27 mouse cellular contexts compared by ENCODE assay signal in the genomic region with DNA sequence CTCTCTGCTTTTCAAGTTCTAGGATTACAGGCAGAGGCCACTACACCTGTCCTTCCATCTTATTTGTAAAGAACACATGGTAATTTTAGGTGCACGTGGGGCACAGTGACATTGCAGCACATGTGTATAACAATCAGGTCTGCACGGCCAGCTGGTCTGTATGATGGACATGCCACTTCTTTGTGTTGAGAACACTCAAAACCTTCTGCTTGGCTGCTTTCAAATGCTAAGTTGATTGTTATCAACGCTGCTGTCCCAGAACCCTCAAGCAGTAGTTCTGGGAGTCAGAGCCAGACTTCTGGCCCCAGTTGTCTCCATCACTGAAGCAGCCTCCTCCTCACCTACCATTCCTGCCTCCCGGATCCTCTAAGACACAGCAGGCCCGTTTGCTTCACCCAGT. TPM values are rescaled to one million over a fixed set of nuclear protein-coding genes. Genes with fewer than 3 reads are reported as not detected.
DNase-seq lines count a peak whose midpoint lies in the region; ATAC-seq and TF ChIP-seq lines count a peak whose summit lies in the region.
"Had no signal": no experiment of that assay in that cellular context is flagged by ENCODE, and none has a peak within 500 bp of the region (broad histone marks: within the 10 kb centered on the region; RNA-seq: fewer than 3 reads in every experiment).

No protein-coding gene starts in this region.

- 0 out of 2 replicates have a peak overlapping the region, but pooled peaks have one; percentile 12 for H3K27ac ChIP-seq in forebrain, embryonic 15.5 days (replicated peaks)
- H3K27ac ChIP-seq in forebrain, embryonic 13.5 days = no peak overlapping the region
- H3K27ac ChIP-seq in heart, embryonic 15.5 days = peak overlapping the region; percentile 55; the same call in 1 of the 2 replicates
- no peak overlapping the region; the same call in 1 of the 2 replicates for H3K27ac ChIP-seq in heart, embryonic 11.5 days (ENCODE audit: low read depth, low read length)
- peak overlapping the region; percentile 60; the same call in 1 of the 2 replicates for H3K27ac ChIP-seq in midbrain, embryonic 12.5 days (replicated peaks)
- H3K27ac ChIP-seq in midbrain, embryonic 11.5 days (ENCODE audit: low read depth, low read length) = no peak overlapping the region
- no peak overlapping the region for H3K27ac ChIP-seq in ES-Bruce4 (ENCODE audit: insufficient read depth, low read length)
- H3K27ac ChIP-seq: liver, embryonic 14.5 days; stomach, embryonic 15.5 days had no signal

- no peak overlapping the region for H3K4me2 ChIP-seq in forebrain, embryonic 15.5 days (replicated peaks)
- H3K4me2 ChIP-seq in forebrain, embryonic 13.5 days = no peak overlapping the region
- no peak overlapping the region for H3K4me2 ChIP-seq in heart, embryonic 15.5 days
- H3K4me2 ChIP-seq in heart, embryonic 11.5 days = no peak overlapping the region
- no peak overlapping the region for H3K4me2 ChIP-seq in midbrain, embryonic 12.5 days (replicated peaks)
- H3K4me2 ChIP-seq in midbrain, embryonic 11.5 days = no peak overlapping the region
- H3K4me2 ChIP-seq: neural tube, embryonic 12.5 days; stomach, embryonic 15.5 days had no signal

- DNase-seq in midbrain, embryonic 11.5 days (ENCODE audit: low spot score, missing footprints) = no peak
- DNase-seq in frontal cortex, adult 2 months (ENCODE audit: extremely low spot score in 1 of 2, low spot score in 1 of 2) = no peak
- DNase-seq: adrenal gland, adult 8-10 months; cerebellum, adult 2 months; cerebellum, postnatal 14 days; gastrocnemius, postnatal 25 days; heart, adult 2 months; heart, postnatal 10 days; kidney, adult 9 months; kidney, postnatal 10 days; liver; lung, adult 2 months; lung, postnatal 10 days; right cerebral cortex, postnatal 25 days had no signal

- H3K36me3 ChIP-seq in forebrain, embryonic 15.5 days = no peaks in the 10 kb centered on the region
- no peaks in the 10 kb centered on the region for H3K36me3 ChIP-seq in forebrain, embryonic 13.5 days (ENCODE audit: poor library complexity, severe bottlenecking)
- no peaks in the 10 kb centered on the region for H3K36me3 ChIP-seq in heart, embryonic 15.5 days
- no peaks in the 10 kb centered on the region for H3K36me3 ChIP-seq in heart, embryonic 11.5 days (ENCODE audit: control insufficient read depth, insufficient read depth, low read length)
- H3K36me3 ChIP-seq in midbrain, embryonic 12.5 days = no peaks in the 10 kb centered on the region
- H3K36me3 ChIP-seq in midbrain, embryonic 11.5 days (ENCODE audit: control insufficient read depth, insufficient read depth, low read length) = no peaks in the 10 kb centered on the region
- H3K36me3 ChIP-seq in ES-Bruce4 (ENCODE audit: control insufficient read depth, insufficient read depth, low read length, poor library complexity, severe bottlenecking) = no peaks in the 10 kb centered on the region
- H3K36me3 ChIP-seq: G1E; stomach, embryonic 15.5 days had no signal

- no peak for ATAC-seq in forebrain, embryonic 15.5 days (replicated peaks)
- ATAC-seq in forebrain, embryonic 13.5 days = no peak
- no peak for ATAC-seq in heart, embryonic 15.5 days (replicated peaks; ENCODE audit: insufficient number of reproducible peaks, insufficient read depth, low FRiP score, low read depth)
- ATAC-seq in heart, embryonic 11.5 days (replicated peaks; ENCODE audit: insufficient number of reproducible peaks, low FRiP score, low TSS enrichment) = no peak
- no peak for ATAC-seq in midbrain, embryonic 12.5 days (ENCODE audit: low FRiP score, low read depth)
- ATAC-seq in midbrain, embryonic 11.5 days (ENCODE audit: low FRiP score) = no peak
- ATAC-seq: intestine, postnatal 0 days had no signal

- 0 out of 2 replicates have a peak, but pooled peaks cover 4% of the 10 kb centered on the region for H3K9me3 ChIP-seq in forebrain, embryonic 15.5 days
- 0 out of 2 replicates have a peak, but pooled peaks cover 2% of the 10 kb centered on the region for H3K9me3 ChIP-seq in forebrain, embryonic 13.5 days (replicated peaks)
- no peaks in the 10 kb centered on the region for H3K9me3 ChIP-seq in heart, embryonic 15.5 days (replicated peaks)
- no peaks in the 10 kb centered on the region for H3K9me3 ChIP-seq in heart, embryonic 11.5 days (replicated peaks; ENCODE audit: control insufficient read depth, low read length)
- no peaks in the 10 kb centered on the region for H3K9me3 ChIP-seq in midbrain, embryonic 12.5 days
- H3K9me3 ChIP-seq in midbrain, embryonic 11.5 days (ENCODE audit: control insufficient read depth, low read length) = no peaks in the 10 kb centered on the region; the same call in 1 of the 2 replicates
- no peaks in the 10 kb centered on the region for H3K9me3 ChIP-seq in ES-Bruce4 (replicated peaks; ENCODE audit: control insufficient read depth, insufficient read depth, low read length, poor library complexity, severe bottlenecking)
- H3K9me3 ChIP-seq: G1E; neural tube, embryonic 12.5 days; stomach, embryonic 15.5 days had no signal

- no peaks in the 10 kb centered on the region for H3K27me3 ChIP-seq in forebrain, embryonic 15.5 days
- no peaks in the 10 kb centered on the region for H3K27me3 ChIP-seq in forebrain, embryonic 13.5 days
- H3K27me3 ChIP-seq in heart, embryonic 15.5 days = no peaks in the 10 kb centered on the region
- H3K27me3 ChIP-seq in heart, embryonic 11.5 days (ENCODE audit: control insufficient read depth, insufficient read depth, low read length) = no peaks in the 10 kb centered on the region
- H3K27me3 ChIP-seq in midbrain, embryonic 12.5 days = no peaks in the 10 kb centered on the region
- H3K27me3 ChIP-seq in midbrain, embryonic 11.5 days (ENCODE audit: control insufficient read depth, insufficient read depth, low read length) = no peaks in the 10 kb centered on the region
- H3K27me3 ChIP-seq in ES-Bruce4 (ENCODE audit: control insufficient read depth, insufficient read depth, low read length, poor library complexity, severe bottlenecking) = no peaks in the 10 kb centered on the region
- H3K27me3 ChIP-seq: CH12.LX; neural tube, embryonic 12.5 days; stomach, embryonic 15.5 days had no signal

- peaks cover 63% of the 10 kb centered on the region for H3K4me1 ChIP-seq in forebrain, embryonic 15.5 days
- H3K4me1 ChIP-seq in forebrain, embryonic 13.5 days = peaks cover 62% of the 10 kb centered on the region
- H3K4me1 ChIP-seq in heart, embryonic 15.5 days (replicated peaks) = peaks cover 74% of the 10 kb centered on the region
- H3K4me1 ChIP-seq in heart, embryonic 11.5 days (ENCODE audit: control insufficient read depth, insufficient read depth, low read length) = peaks cover 56% of the 10 kb centered on the region
- H3K4me1 ChIP-seq in midbrain, embryonic 12.5 days = peaks cover 66% of the 10 kb centered on the region
- peaks cover 40% of the 10 kb centered on the region for H3K4me1 ChIP-seq in midbrain, embryonic 11.5 days (ENCODE audit: control insufficient read depth, insufficient read depth, low read length)
- H3K4me1 ChIP-seq in ES-Bruce4 (ENCODE audit: control insufficient read depth, insufficient read depth, low read length) = peaks cover 5% of the 10 kb centered on the region

- no peak for TF ChIP-seq POLR2A in ES-Bruce4 (IDR thresholded peaks at IDR 0.05; ENCODE audit: insufficient read depth, low read length)

- no peak for TF ChIP-seq CTCF in ES-Bruce4 (IDR thresholded peaks at IDR 0.05; ENCODE audit: low read depth, low read length)

- no peak overlapping the region for H3K9ac ChIP-seq in forebrain, embryonic 15.5 days (replicated peaks)
- no peak overlapping the region for H3K9ac ChIP-seq in forebrain, embryonic 13.5 days
- H3K9ac ChIP-seq in heart, embryonic 15.5 days = no peak overlapping the region
- no peak overlapping the region for H3K9ac ChIP-seq in heart, embryonic 11.5 days (ENCODE audit: low read depth, low read length)
- no peak overlapping the region for H3K9ac ChIP-seq in midbrain, embryonic 12.5 days (replicated peaks)
- H3K9ac ChIP-seq in midbrain, embryonic 11.5 days (ENCODE audit: low read length) = no peak overlapping the region
- no peak overlapping the region for H3K9ac ChIP-seq in ES-Bruce4 (ENCODE audit: low read depth, poor library complexity, severe bottlenecking)
- H3K9ac ChIP-seq: liver, embryonic 14.5 days; neural tube, embryonic 12.5 days; stomach, embryonic 15.5 days had no signal

- no peak overlapping the region for H3K4me3 ChIP-seq in forebrain, embryonic 15.5 days
- no peak overlapping the region for H3K4me3 ChIP-seq in forebrain, embryonic 13.5 days
- no peak overlapping the region for H3K4me3 ChIP-seq in heart, embryonic 15.5 days
- no peak overlapping the region for H3K4me3 ChIP-seq in heart, embryonic 11.5 days (ENCODE audit: low read depth, low read length)
- H3K4me3 ChIP-seq in midbrain, embryonic 12.5 days = no peak overlapping the region
- H3K4me3 ChIP-seq in midbrain, embryonic 11.5 days (ENCODE audit: low read depth, low read length) = no peak overlapping the region
- no peak overlapping the region for H3K4me3 ChIP-seq in ES-Bruce4 (ENCODE audit: low read depth, low read length)
- H3K4me3 ChIP-seq: erythroblast, embryonic 14.5 days; heart, adult 2 months; neural tube, embryonic 12.5 days; stomach, embryonic 15.5 days had no signal

- 0 out of 2 replicates have a peak, but pooled peaks have one; percentile 14 for TF ChIP-seq EP300 in ES-Bruce4 (IDR thresholded peaks at IDR 0.05; ENCODE audit: insufficient read depth, low read depth, low read length)

- 43% methylated on average over 5 of the region's 5 CpGs for WGBS in forebrain, embryonic 15.5 days
- 47% methylated on average over 5 of the region's 5 CpGs for WGBS in forebrain, embryonic 13.5 days
- 51% methylated on average over 5 of the region's 5 CpGs for WGBS in heart, embryonic 15.5 days
- WGBS in heart, embryonic 11.5 days (ENCODE audit: insufficient replicate concordance) = 63% methylated on average over 5 of the region's 5 CpGs
- 48% methylated on average over 5 of the region's 5 CpGs for WGBS in midbrain, embryonic 12.5 days
- WGBS in midbrain, embryonic 11.5 days = 61% methylated on average over 5 of the region's 5 CpGs

RNA-seq across cellular contexts. Expression of gene Afap1, which starts 23.5 kb away (rescaled TPM):
- 52.5 and 55.7 TPM in 2 replicates for polyA plus RNA-seq in forebrain, embryonic 15.5 days (2015; fragmentation: Nextera tagmentation; extraction: Ambion mirVana)
- polyA plus RNA-seq in forebrain, embryonic 13.5 days (2015; fragmentation: Nextera tagmentation; extraction: Ambion mirVana) = 38.5 and 41.4 TPM in 2 replicates
- 22.6 and 27.1 TPM in 2 replicates for polyA plus RNA-seq in heart, embryonic 15.5 days (2015; fragmentation: Nextera tagmentation; extraction: Ambion mirVana)
- polyA plus RNA-seq in heart, embryonic 11.5 days (2014; fragmentation: Nextera tagmentation; extraction: Ambion mirVana) = 19.9 and 24.8 TPM in 2 replicates
- polyA plus RNA-seq in midbrain, embryonic 12.5 days (2016; fragmentation: Nextera tagmentation; extraction: Ambion mirVana) = 60.7 and 64.6 TPM in 2 replicates
- 36.1 and 37.5 TPM in 2 replicates for polyA plus RNA-seq in midbrain, embryonic 11.5 days (2014; fragmentation: Nextera tagmentation; extraction: Ambion mirVana)
- polyA plus RNA-seq in ES-Bruce4 (2011; ENCODE audit: insufficient read depth, insufficient read length, low read depth, missing spikeins) = 31.7 and 33.8 TPM in 2 replicates
- polyA plus RNA-seq in frontal cortex, adult 2 months (2012; rRNA removed) = 18.6 and 20.8 TPM in 2 replicates
- polyA plus RNA-seq: G1E had no signal

Comparison
In these comparisons a context has a peak if more than half of its experiments do, and no peak if none do; other contexts are left out.
1. H3K27ac ChIP-seq: peak in forebrain, embryonic 15.5 days (single experiment), heart, embryonic 15.5 days (single experiment) and midbrain, embryonic 12.5 days (single experiment); none in forebrain, embryonic 13.5 days (single experiment), heart, embryonic 11.5 days (single experiment), midbrain, embryonic 11.5 days (single experiment) and ES-Bruce4 (single experiment).